Mouse (Mus musculus) stomach, postnatal 0 days (tissue): ENCODE measurements at regions not wholly inside any gene's neighbourhood (a gene's known extent, or its start where the extent isn't known, plus 50 kb on each side); places are given as distances from the start of the nearest gene placed in this dataset.

ENCODE experiments used
- CTCF ChIP-seq: IDR thresholded peaks from 2 replicates; pipeline ENCODE4 v1.5.1; 2016; ENCODE audit warnings: antibody characterized with exemption, low read depth, mild to moderate bottlenecking, moderate library complexity
- EP300 ChIP-seq: optimal IDR thresholded peaks from 2 replicates; pipeline ENCODE3; 2016; ENCODE audit warnings: antibody characterized with exemption

GRCm38 (mm10) chr13:60305028-60305810 lies 128.1 kb upstream of the Gas1 start:
- no peak for TF ChIP-seq CTCF
- TF ChIP-seq EP300: no peak
